Mouse (Mus musculus) lung, postnatal 14 days (tissue): Measurements from ENCODE around the gene Acsf3.

Source experiments
- DNase-seq: peaks from one replicate; pipeline ENCODE4 v3.0.0; 2021

Acsf3 gene

GRCm38 (mm10) chr8:122762731-122763266 lies 12.5 kb upstream of the Acsf3 start:
- DNase-seq: peak; percentile 2

GRCm38 (mm10) chr8:122763267-122763738 lies 12.0 kb upstream of the Acsf3 start:
- DNase-seq: peak; percentile 26

- no peak for DNase-seq
Measured at GRCm38 (mm10) chr8:122764790-122765474, 10.4 kb upstream of the Acsf3 start.

GRCm38 (mm10) chr8:122766189-122766588 lies 9.1 kb upstream of the Acsf3 start:
- DNase-seq: no peak

GRCm38 (mm10) chr8:122766647-122767200 lies 8.6 kb upstream of the Acsf3 start:
- no peak for DNase-seq

GRCm38 (mm10) chr8:122767229-122767628 lies 8.1 kb upstream of the Acsf3 start:
- DNase-seq: no peak

GRCm38 (mm10) chr8:122769251-122770058 lies 5.8 kb upstream of the Acsf3 start:
- DNase-seq: no peak

GRCm38 (mm10) chr8:122772431-122773060 lies 2.7 kb upstream of the Acsf3 start:
- no peak for DNase-seq

- no peak for DNase-seq
Measured at GRCm38 (mm10) chr8:122777701-122778100, 2.4 kb downstream of the Acsf3 start.

GRCm38 (mm10) chr8:122778703-122779239 lies 3.5 kb downstream of the Acsf3 start:
- DNase-seq: no peak

GRCm38 (mm10) chr8:122779255-122779654 lies 4.0 kb downstream of the Acsf3 start:
- no peak for DNase-seq

- no peak for DNase-seq
Measured at GRCm38 (mm10) chr8:122784756-122785155, 9.5 kb downstream of the Acsf3 start.

GRCm38 (mm10) chr8:122789796-122790195 lies 14.5 kb downstream of the Acsf3 start:
- DNase-seq: no peak

GRCm38 (mm10) chr8:122793375-122794174 lies 18.3 kb downstream of the Acsf3 start:
- peak; percentile 58 for DNase-seq

GRCm38 (mm10) chr8:122794175-122794454 lies 18.8 kb downstream of the Acsf3 start:
- no peak for DNase-seq

- DNase-seq: no peak
Measured at GRCm38 (mm10) chr8:122803906-122804761, 28.8 kb downstream of the Acsf3 start.

- no peak for DNase-seq
Measured at GRCm38 (mm10) chr8:122805349-122805748, 30.1 kb downstream of the Acsf3 start.

- no peak for DNase-seq
Measured at GRCm38 (mm10) chr8:122806956-122807538, 31.8 kb downstream of the Acsf3 start.

- no peak for DNase-seq
Measured at GRCm38 (mm10) chr8:122807907-122808306, 32.6 kb downstream of the Acsf3 start.

GRCm38 (mm10) chr8:122810376-122810775 lies 35.1 kb downstream of the Acsf3 start:
- no peak for DNase-seq
